Mouse (Mus musculus) heart, adult 2 months (tissue): ENCODE results near the gene Gpr108.

ENCODE experiments used
- CTCF ChIP-seq: fragments of 200-600 bp; IDR thresholded peaks from 2 replicates; pipeline ENCODE4 v1.8.1; 2022; ENCODE audit warnings: antibody characterized with exemption, mild to moderate bottlenecking, moderate library complexity
- EP300 ChIP-seq: fragments of 200-500 bp; IDR thresholded peaks from 2 replicates; pipeline ENCODE4 v1.6.1; 2011; ENCODE audit warnings: low read depth, low read length, control low read depth; ENCODE audit not compliant: insufficient read depth
- POLR2A ChIP-seq: fragments of 200-500 bp; IDR thresholded peaks from 2 replicates; pipeline ENCODE4 v1.6.1; 2011; ENCODE audit warnings: mild to moderate bottlenecking, low read depth, low read length, control low read depth; ENCODE audit not compliant: insufficient read depth

- TF ChIP-seq CTCF = no peak
- TF ChIP-seq POLR2A = no peak
- no peak for TF ChIP-seq EP300
Observed at GRCm38 (mm10) chr17:57195326-57196010, 52.8 kb downstream of the Gpr108 start.
